ENCODE assay signal across 12 mouse cellular contexts in genomic region chr16:45871286-45871976, GRCm38 (mm10).
DNase-seq lines count a peak whose midpoint lies in the region; TF ChIP-seq lines count a peak whose summit lies in the region.
"Had no signal": no experiment of that assay in that cellular context is flagged by ENCODE, and none has a peak within 500 bp of the region (broad histone marks: within the 10 kb centered on the region; RNA-seq: fewer than 3 reads in every experiment).

No protein-coding gene starts in this region.

- no peaks in the 10 kb centered on the region for H3K27me3 ChIP-seq in spleen, adult 2 months (ENCODE audit: control insufficient read depth, insufficient read depth, low read length)
- H3K27me3 ChIP-seq: limb, embryonic 12.5 days had no signal

- 0 out of 2 replicates have a peak overlapping the region, but pooled peaks have one; percentile 50 for H3K27ac ChIP-seq in spleen, adult 2 months (ENCODE audit: insufficient read depth, low read length)
- H3K27ac ChIP-seq: limb, embryonic 12.5 days had no signal

- TF ChIP-seq POLR2A in spleen, adult 2 months (IDR thresholded peaks at IDR 0.05; ENCODE audit: low read depth, low read length): no peak

- no peak for TF ChIP-seq CTCF in spleen, adult 2 months (IDR thresholded peaks at IDR 0.05; ENCODE audit: extremely low read depth, insufficient read depth, insufficient read length, insufficient replicate concordance)

- H3K36me3 ChIP-seq in spleen, adult 2 months (ENCODE audit: control insufficient read depth, insufficient read depth, low read length): no peaks in the 10 kb centered on the region
- H3K36me3 ChIP-seq: limb, embryonic 12.5 days had no signal

- 80% methylated on average over 10 of the region's 10 CpGs for WGBS in spleen, adult 2 months

- H3K4me1 ChIP-seq in spleen, adult 2 months (ENCODE audit: control insufficient read depth, insufficient read depth, insufficient read length): no peaks in the 10 kb centered on the region

- no peak for DNase-seq in spleen, adult 2 months (ENCODE audit: low read depth in 1 of 2, low spot score in 2 of 2)
- DNase-seq in spleen, postnatal 10 days (ENCODE audit: low spot score in 2 of 2): no peak
- peak; percentile 41 to 55 for DNase-seq in heart, adult 9 months (ENCODE audit: low spot score in 2 of 2)
- peak; percentile 63 to 81 for DNase-seq in lung, adult 18-20 months
- DNase-seq in T-cell, adult 2 months (ENCODE audit: low spot score): no peak
- DNase-seq in right cerebral cortex, postnatal 36 days (ENCODE audit: low spot score in 2 of 2): no peak
- DNase-seq in cerebellum, adult 18-20 months: no peak
- no peak for DNase-seq in thymus, adult 18-20 months
- DNase-seq: midbrain, embryonic 14.5 days; right cerebral cortex, adult 18-20 months had no signal

- H3K4me3 ChIP-seq in spleen, adult 2 months (ENCODE audit: extremely low read depth, insufficient read depth, insufficient read length): no peak overlapping the region
- H3K4me3 ChIP-seq: erythroblast, embryonic 14.5 days; limb, embryonic 12.5 days had no signal

Comparison
In these comparisons a context has a peak if more than half of its experiments do, and no peak if none do; other contexts are left out.
1. DNase-seq: peak in heart, adult 9 months (2 of 2) and lung, adult 18-20 months (2 of 2); none in spleen, adult 2 months (0 of 2), spleen, postnatal 10 days (0 of 2), T-cell, adult 2 months (single experiment), right cerebral cortex, postnatal 36 days (0 of 2), cerebellum, adult 18-20 months (0 of 2) and thymus, adult 18-20 months (0 of 2).